Mouse (Mus musculus): ENCODE data around the gene Araf.

- TF ChIP-seq CTCF (IDR thresholded peaks at IDR 0.05): no peak
- TF ChIP-seq POLR2A (IDR thresholded peaks at IDR 0.05; ENCODE audit: insufficient read depth, low read depth, low read length): no peak
- no peak for TF ChIP-seq EP300 (IDR thresholded peaks at IDR 0.05; ENCODE audit: insufficient read depth, low read depth, low read length)
Measured at GRCm38 (mm10) chrX:20872928-20873500, 75.4 kb downstream of the Araf start.

All from heart, adult 2 months (tissue).